Mouse (Mus musculus) myocyte (in vitro differentiated cells): ENCODE measurements around the gene Ap1b1. TPM values are rescaled to one million over a fixed set of nuclear protein-coding genes. Genes with fewer than 3 reads are reported as not detected.
A peak's percentile ranks its signal among the peaks of the same experiment; 100 is the strongest.

Source experiments
- H3K27me3 ChIP-seq: one replicate; pipeline ENCODE4 v1.6.1; 2011; ENCODE audit not compliant: control insufficient read depth, insufficient read depth, insufficient read length
- H3K36me3 ChIP-seq: one replicate; pipeline ENCODE4 v1.6.1; 2011; ENCODE audit not compliant: control insufficient read depth, insufficient read depth
- H3K4me2 ChIP-seq: one replicate; pipeline ENCODE4 v1.6.1; 2011; ENCODE audit warnings: low read depth, control low read depth
- H3K4me3 ChIP-seq: one replicate; pipeline ENCODE4 v1.5.1; 2011; ENCODE audit warnings: mild to moderate bottlenecking, control low read depth, moderate library complexity
- H3K79me2 ChIP-seq: one replicate; pipeline ENCODE4 v1.6.1; 2011; ENCODE audit not compliant: control insufficient read depth, insufficient read depth
- H3ac ChIP-seq: one replicate; pipeline ENCODE4 v1.6.1; 2011; ENCODE audit not compliant: control insufficient read depth, insufficient read length
- CEBPB ChIP-seq: IDR thresholded peaks from 2 replicates; pipeline ENCODE4 v1.6.1; 2011; ENCODE audit warnings: mild to moderate bottlenecking, moderate library complexity; ENCODE audit not compliant: poor library complexity, insufficient read depth, severe bottlenecking
- E2F4 ChIP-seq: IDR thresholded peaks from one replicate; pipeline ENCODE4 v1.6.1; 2011; ENCODE audit warnings: mild to moderate bottlenecking, control low read depth, moderate library complexity; ENCODE audit not compliant: insufficient read depth
- MAX ChIP-seq: IDR thresholded peaks from one replicate; pipeline ENCODE4 v1.6.1; 2011; ENCODE audit warnings: low read depth, mild to moderate bottlenecking, control low read depth
- MYOD1 ChIP-seq, 3 experiments: IDR thresholded peaks; one replicate each; pipeline ENCODE4 v1.6.1; 2011; ENCODE audit warnings: control low read depth in 2 of 3, low read depth in 2 of 3, mild to moderate bottlenecking in 2 of 3, moderate library complexity in 1 of 3; ENCODE audit not compliant: insufficient read length in 2 of 3, control insufficient read depth in 1 of 3
- MYOG ChIP-seq, 3 experiments: IDR thresholded peaks; one replicate each; pipeline ENCODE4 v1.6.1; 2011; ENCODE audit warnings: control low read depth in 2 of 3, low read depth in 2 of 3, mild to moderate bottlenecking in 2 of 3; ENCODE audit not compliant: insufficient read length in 2 of 3, control insufficient read depth in 1 of 3, insufficient read depth in 1 of 3
- POLR2A ChIP-seq: IDR thresholded peaks from one replicate; pipeline ENCODE4 v1.6.1; 2011; ENCODE audit warnings: low read depth, mild to moderate bottlenecking, control low read depth, moderate library complexity; ENCODE audit not compliant: insufficient read length
- POLR2AphosphoS2 ChIP-seq: IDR thresholded peaks from one replicate; pipeline ENCODE4 v1.6.1; 2011; ENCODE audit warnings: low read depth, control low read depth; ENCODE audit not compliant: insufficient read length
- REST ChIP-seq: IDR thresholded peaks from one replicate; pipeline ENCODE4 v1.6.1; 2011; ENCODE audit warnings: mild to moderate bottlenecking, control low read depth, moderate library complexity; ENCODE audit not compliant: insufficient read depth, insufficient read length
- SRF ChIP-seq: IDR thresholded peaks from one replicate; pipeline ENCODE4 v1.6.1; 2011; ENCODE audit warnings: low read depth; ENCODE audit not compliant: control insufficient read depth, insufficient read length
- TCF12 ChIP-seq: IDR thresholded peaks from one replicate; pipeline ENCODE4 v1.6.1; 2011; ENCODE audit warnings: mild to moderate bottlenecking, control low read depth; ENCODE audit not compliant: poor library complexity, insufficient read depth, severe bottlenecking
- TCF3 ChIP-seq: IDR thresholded peaks from one replicate; pipeline ENCODE4 v1.6.1; 2011; ENCODE audit warnings: low read depth, control low read depth; ENCODE audit not compliant: insufficient read length
- USF1 ChIP-seq: IDR thresholded peaks from one replicate; pipeline ENCODE4 v1.6.1; 2011; ENCODE audit warnings: low read depth, mild to moderate bottlenecking, control low read depth, moderate library complexity
- polyA plus RNA-seq: library from polyadenylated mRNA; unstranded; fragments of >200 nt; fragmentation: generic; extraction: Trizol; gene quantifications from one replicate; pipeline ENCODE4 v1.2.1, GENCODE M21; 2012; ENCODE audit warnings: missing spikeins

Ap1b1 gene
- polyA plus RNA-seq, 1 experiment, result 55.6 TPM

DNA sequence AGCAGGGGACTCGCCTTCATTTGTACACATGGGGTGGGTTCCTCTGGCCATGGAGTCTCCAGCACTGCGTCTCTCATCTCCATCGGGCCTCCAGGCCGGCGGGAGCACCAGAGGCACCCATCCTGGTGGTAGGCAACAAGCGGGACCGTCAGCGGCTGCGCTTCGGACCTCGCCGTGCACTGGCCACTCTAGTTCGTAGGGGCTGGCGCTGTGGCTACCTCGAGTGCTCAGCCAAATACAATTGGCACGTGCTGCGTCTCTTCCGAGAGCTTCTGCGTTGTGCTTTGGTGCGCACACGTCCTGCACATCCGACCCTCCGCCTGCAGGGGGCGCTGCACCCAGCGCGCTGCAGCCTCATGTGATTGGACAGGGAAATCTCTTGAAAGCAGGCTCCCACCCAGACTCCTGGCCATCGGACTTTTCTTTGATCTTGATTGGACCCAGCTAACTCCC, 73.1 kb downstream of the Ap1b1 start:
- Histone ChIP-seq H3K4me2 (no peak overlapping the region), H3ac (no peak overlapping the region), H3K4me3 (no peak overlapping the region), H3K27me3 (no peaks in the 10 kb centered on the region), H3K36me3 (no peaks in the 10 kb centered on the region), H3K79me2 (peaks cover 9% of the 10 kb centered on the region)
- TF ChIP-seq REST (no peak), MYOD1 (IDR thresholded peaks at IDR 0.05; ENCODE audit: control insufficient read depth in 1 of 3, insufficient read length in 2 of 3, low read depth in 2 of 3) (no peak), SRF (no peak), MYOG (IDR thresholded peaks at IDR 0.05; ENCODE audit: control insufficient read depth in 1 of 3, insufficient read depth in 1 of 3, insufficient read length in 2 of 3, low read depth in 2 of 3) (no peak), E2F4 (no peak), POLR2AphosphoS2 (peak; percentile 80), MAX (no peak), CEBPB (no peak), TCF3 (no peak), TCF12 (no peak), USF1 (no peak), POLR2A (peak; percentile 35)

GRCm38 (mm10) chr11:5060756-5061412, 74.3 kb downstream of the Ap1b1 start:
- Histone ChIP-seq H3K36me3 (no peaks in the 10 kb centered on the region), H3K27me3 (no peaks in the 10 kb centered on the region), H3ac (no peak overlapping the region), H3K79me2 (peaks cover 11% of the 10 kb centered on the region), H3K4me3 (no peak overlapping the region), H3K4me2 (peak overlapping the region; percentile 69)
- TF ChIP-seq REST (no peak), MYOD1 (IDR thresholded peaks at IDR 0.05; ENCODE audit: control insufficient read depth in 1 of 3, insufficient read length in 2 of 3, low read depth in 2 of 3) (peak in 2 of 3 experiments; percentile 75 to 76), POLR2AphosphoS2 (no peak), MYOG (IDR thresholded peaks at IDR 0.05; ENCODE audit: control insufficient read depth in 1 of 3, insufficient read depth in 1 of 3, insufficient read length in 2 of 3, low read depth in 2 of 3) (peak in 2 of 3 experiments; percentile 54 to 76)

GRCm38 (mm10) chr11:5061413-5062139, 75.0 kb downstream of the Ap1b1 start:
- Histone ChIP-seq H3K4me2 (peak overlapping the region; percentile 69), H3K36me3 (no peaks in the 10 kb centered on the region), H3ac (no peak overlapping the region), H3K79me2 (peaks cover 11% of the 10 kb centered on the region), H3K4me3 (peak overlapping the region; percentile 3), H3K27me3 (no peaks in the 10 kb centered on the region)
- TF ChIP-seq POLR2A (peak; percentile 29), POLR2AphosphoS2 (peak; percentile 69), E2F4 (peak; percentile 73), MYOD1 (IDR thresholded peaks at IDR 0.05; ENCODE audit: control insufficient read depth in 1 of 3, insufficient read length in 2 of 3, low read depth in 2 of 3) (peak in 2 of 3 experiments; percentile 16 to 50), MYOG (IDR thresholded peaks at IDR 0.05; ENCODE audit: control insufficient read depth in 1 of 3, insufficient read depth in 1 of 3, insufficient read length in 2 of 3, low read depth in 2 of 3) (peak in 2 of 3 experiments; percentile 61 to 75), USF1 (no peak), CEBPB (no peak), REST (no peak), TCF3 (no peak), MAX (no peak), SRF (peak; percentile 33), TCF12 (no peak)

DNA sequence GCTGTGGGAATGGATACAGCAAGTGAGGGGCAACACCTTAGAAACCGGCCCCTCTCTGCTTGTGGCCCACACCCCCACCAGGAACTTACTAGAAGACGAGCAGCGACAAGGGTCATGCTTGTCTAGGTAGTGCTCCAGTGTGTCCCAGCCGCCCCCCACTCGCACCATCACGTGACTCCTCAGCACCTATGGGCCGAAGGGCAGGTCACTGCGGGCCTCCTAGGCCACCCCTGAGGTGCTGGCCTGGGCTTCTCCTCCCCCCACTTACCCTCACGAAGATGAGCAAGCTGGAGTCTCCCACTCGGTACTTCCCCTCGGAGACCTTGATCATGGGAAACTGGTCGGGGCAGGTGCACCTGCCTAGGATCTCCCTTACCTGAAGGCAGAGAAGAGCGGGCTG, 75.7 kb downstream of the Ap1b1 start:
- TF ChIP-seq REST, result no peak
- TF ChIP-seq MYOG (IDR thresholded peaks at IDR 0.05; ENCODE audit: control insufficient read depth in 1 of 3, insufficient read depth in 1 of 3, insufficient read length in 2 of 3, low read depth in 2 of 3), result no peak
- TF ChIP-seq TCF12, result no peak
- TF ChIP-seq MYOD1 (IDR thresholded peaks at IDR 0.05; ENCODE audit: control insufficient read depth in 1 of 3, insufficient read length in 2 of 3, low read depth in 2 of 3), result no peak
- no peak for TF ChIP-seq TCF3
- TF ChIP-seq MAX, result no peak
- TF ChIP-seq CEBPB, result no peak
- Histone ChIP-seq H3ac (no peak overlapping the region), H3K36me3 (no peaks in the 10 kb centered on the region), H3K79me2 (peaks cover 11% of the 10 kb centered on the region), H3K27me3 (no peaks in the 10 kb centered on the region), H3K4me2 (peak overlapping the region; percentile 69), H3K4me3 (peak overlapping the region; percentile 3)
